Mouse (Mus musculus): ENCODE data around the gene Uba1. TPM values are rescaled to one million over a fixed set of nuclear protein-coding genes. Genes with fewer than 3 reads are reported as not detected.

Gene Uba1
- polyA plus RNA-seq (2012; ENCODE audit: insufficient read depth, insufficient read length, missing spikeins) = 125 and 140 TPM in 2 replicates

GRCm38 (mm10) chrX:20658026-20658652 lies at the start of gene Uba1:
Gene Uba1, plus strand, starts transcription at chrX:20658326.
- no peaks in the 10 kb centered on the region for H3K4me1 ChIP-seq (ENCODE audit: control insufficient read depth, insufficient read depth, insufficient read length, low read length)

GRCm38 (mm10) chrX:20608500-20608899 lies 49.6 kb upstream of the Uba1 start:
- Histone ChIP-seq H3K4me3 (ENCODE audit: insufficient read depth, low read depth, low read length) (no peak overlapping the region), H3K27ac (replicated peaks; ENCODE audit: low read depth, low read length) (no peak overlapping the region), H3K4me1 (ENCODE audit: control insufficient read depth, insufficient read depth, insufficient read length, low read length) (no peaks in the 10 kb centered on the region)

More at GRCm38 (mm10) chrX:20658026-20658652, at the start of gene Uba1:
- peak within 1 kb of the TSS; percentile 58 for H3K4me3 ChIP-seq (ENCODE audit: insufficient read depth, low read depth, low read length)
- H3K27ac ChIP-seq (replicated peaks; ENCODE audit: low read depth, low read length) = peak within 1 kb of the TSS; percentile 77

GRCm38 (mm10) chrX:20616861-20617175 lies 41.3 kb upstream of the Uba1 start:
- Histone ChIP-seq H3K27ac (replicated peaks; ENCODE audit: low read depth, low read length) (peak overlapping the region; percentile 95), H3K4me3 (ENCODE audit: insufficient read depth, low read depth, low read length) (peak overlapping the region; percentile 92), H3K4me1 (ENCODE audit: control insufficient read depth, insufficient read depth, insufficient read length, low read length) (peaks cover 2% of the 10 kb centered on the region; the same call in 1 of the 2 replicates)

GRCm38 (mm10) chrX:20617176-20617902 lies 40.8 kb upstream of the Uba1 start, which contains the start of the genes Rbm10 and Ndufb11:
Gene Rbm10, plus strand, starts transcription at chrX:20617503.
Gene Ndufb11, minus strand, starts transcription at chrX:20617619.
- H3K4me3 ChIP-seq (ENCODE audit: insufficient read depth, low read depth, low read length) = peak within 1 kb of the TSS; percentile 92
- H3K4me1 ChIP-seq (ENCODE audit: control insufficient read depth, insufficient read depth, insufficient read length, low read length) = peaks cover 2% of the 10 kb centered on the region; the same call in 1 of the 2 replicates
- peak within 1 kb of the TSS; percentile 100 for H3K27ac ChIP-seq (replicated peaks; ENCODE audit: low read depth, low read length)

- Histone ChIP-seq H3K27ac (replicated peaks; ENCODE audit: low read depth, low read length) (peak overlapping the region; percentile 90), H3K4me1 (ENCODE audit: control insufficient read depth, insufficient read depth, insufficient read length, low read length) (peaks cover 2% of the 10 kb centered on the region; the same call in 1 of the 2 replicates), H3K4me3 (ENCODE audit: insufficient read depth, low read depth, low read length) (peak overlapping the region; percentile 92)
These were observed 40.2 kb upstream of the Uba1 start for GRCm38 (mm10) chrX:20617903-20618399.

- Histone ChIP-seq H3K4me1 (ENCODE audit: control insufficient read depth, insufficient read depth, insufficient read length, low read length) (no peaks in the 10 kb centered on the region), H3K27ac (replicated peaks; ENCODE audit: low read depth, low read length) (no peak overlapping the region), H3K4me3 (ENCODE audit: insufficient read depth, low read depth, low read length) (no peak overlapping the region)
These were observed 20.0 kb upstream of the Uba1 start for GRCm38 (mm10) chrX:20638141-20638540.

- Histone ChIP-seq H3K4me3 (ENCODE audit: insufficient read depth, low read depth, low read length) (no peak overlapping the region), H3K27ac (replicated peaks; ENCODE audit: low read depth, low read length) (no peak overlapping the region), H3K4me1 (ENCODE audit: control insufficient read depth, insufficient read depth, insufficient read length, low read length) (no peaks in the 10 kb centered on the region)
These were observed 13.3 kb upstream of the Uba1 start for GRCm38 (mm10) chrX:20644780-20645179.

GRCm38 (mm10) chrX:20657593-20657992 lies 533 bp upstream of the Uba1 start:
- Histone ChIP-seq H3K4me1 (ENCODE audit: control insufficient read depth, insufficient read depth, insufficient read length, low read length) (no peaks in the 10 kb centered on the region), H3K27ac (replicated peaks; ENCODE audit: low read depth, low read length) (no peak overlapping the region), H3K4me3 (ENCODE audit: insufficient read depth, low read depth, low read length) (peak overlapping the region; percentile 58; the same call in 1 of the 2 replicates)

- no peak overlapping the region for H3K27ac ChIP-seq (replicated peaks; ENCODE audit: low read depth, low read length)
- H3K4me3 ChIP-seq (ENCODE audit: insufficient read depth, low read depth, low read length) = peak overlapping the region; percentile 58
- H3K4me1 ChIP-seq (ENCODE audit: control insufficient read depth, insufficient read depth, insufficient read length, low read length) = no peaks in the 10 kb centered on the region
These were observed 823 bp downstream of the Uba1 start for GRCm38 (mm10) chrX:20658891-20659406.

GRCm38 (mm10) chrX:20662317-20662715 lies 4.2 kb downstream of the Uba1 start:
- Histone ChIP-seq H3K27ac (replicated peaks; ENCODE audit: low read depth, low read length) (no peak overlapping the region), H3K4me3 (ENCODE audit: insufficient read depth, low read depth, low read length) (no peak overlapping the region), H3K4me1 (ENCODE audit: control insufficient read depth, insufficient read depth, insufficient read length, low read length) (0 out of 2 replicates have a peak, but pooled peaks cover 2% of the 10 kb centered on the region)

- peak overlapping the region; percentile 94 for H3K27ac ChIP-seq (replicated peaks; ENCODE audit: low read depth, low read length)
- H3K4me1 ChIP-seq (ENCODE audit: control insufficient read depth, insufficient read depth, insufficient read length, low read length) = 0 out of 2 replicates have a peak, but pooled peaks cover 2% of the 10 kb centered on the region
- H3K4me3 ChIP-seq (ENCODE audit: insufficient read depth, low read depth, low read length) = peak overlapping the region; percentile 91
These were observed 4.8 kb downstream of the Uba1 start for GRCm38 (mm10) chrX:20662716-20663443.

GRCm38 (mm10) chrX:20663444-20663790 lies 5.3 kb downstream of the Uba1 start:
- Histone ChIP-seq H3K4me3 (ENCODE audit: insufficient read depth, low read depth, low read length) (peak overlapping the region; percentile 91), H3K27ac (replicated peaks; ENCODE audit: low read depth, low read length) (peak overlapping the region; percentile 94)

GRCm38 (mm10) chrX:20687519-20688067 lies 29.5 kb downstream of the Uba1 start, which contains the start of gene Cdk16:
Gene Cdk16, plus strand, starts transcription at chrX:20687954.
- peaks cover 5% of the 10 kb centered on the region for H3K4me1 ChIP-seq (ENCODE audit: control insufficient read depth, insufficient read depth, insufficient read length, low read length)
- H3K27ac ChIP-seq (replicated peaks; ENCODE audit: low read depth, low read length) = peak within 1 kb of the TSS; percentile 88
- H3K4me3 ChIP-seq (ENCODE audit: insufficient read depth, low read depth, low read length) = peak within 1 kb of the TSS; percentile 97

More at GRCm38 (mm10) chrX:20663444-20663790, 5.3 kb downstream of the Uba1 start:
- H3K4me1 ChIP-seq (ENCODE audit: control insufficient read depth, insufficient read depth, insufficient read length, low read length) = 0 out of 2 replicates have a peak, but pooled peaks cover 2% of the 10 kb centered on the region

- Histone ChIP-seq H3K4me3 (ENCODE audit: insufficient read depth, low read depth, low read length) (peak overlapping the region; percentile 97), H3K4me1 (ENCODE audit: control insufficient read depth, insufficient read depth, insufficient read length, low read length) (peaks cover 5% of the 10 kb centered on the region), H3K27ac (replicated peaks; ENCODE audit: low read depth, low read length) (peak overlapping the region; percentile 88)
These were observed 30.0 kb downstream of the Uba1 start for GRCm38 (mm10) chrX:20688068-20688547.
